Mouse (Mus musculus) stomach, postnatal 0 days (tissue): Measurements from ENCODE around the gene Dnajc11. TPM values are rescaled to one million over a fixed set of nuclear protein-coding genes. Genes with fewer than 3 reads are reported as not detected.
A peak's percentile ranks its signal among the peaks of the same experiment; 100 is the strongest.

Experiments
- ATAC-seq: fragments of 200-750 bp; cut with Nextera tagmentation; 2 replicates; pipeline ENCODE4 v1.8.0; 2017; ENCODE audit not compliant: low FRiP score, low TSS enrichment
- DNase-seq: peaks from one replicate; pipeline ENCODE4 v3.0.0-alpha.2; 2016; ENCODE audit warnings: low spot score
- H3K27ac ChIP-seq: fragments of 300-500 bp; sonication (generic); replicated peaks from 2 replicates; pipeline ENCODE4 v1.5.1; 2014; ENCODE audit warnings: mild to moderate bottlenecking, control low read depth
- H3K27me3 ChIP-seq: fragments of 300-500 bp; sonication (generic); 2 replicates; pipeline ENCODE4 v1.6.1; 2014; ENCODE audit warnings: low read length; ENCODE audit not compliant: control insufficient read depth, insufficient read depth
- H3K36me3 ChIP-seq: fragments of 300-500 bp; sonication (generic); 2 replicates; pipeline ENCODE4 v1.6.1; 2014; ENCODE audit warnings: low read length, mixed read lengths; ENCODE audit not compliant: control insufficient read depth, insufficient read depth
- H3K4me1 ChIP-seq: fragments of 300-500 bp; sonication (generic); replicated peaks from 2 replicates; pipeline ENCODE4 v1.6.1; 2014; ENCODE audit warnings: antibody characterized with exemption; ENCODE audit not compliant: control insufficient read depth, insufficient read depth
- H3K4me2 ChIP-seq: fragments of 300-500 bp; sonication (generic); replicated peaks from 2 replicates; pipeline ENCODE4 v1.6.1; 2014; ENCODE audit warnings: low read depth, mild to moderate bottlenecking, control low read depth, moderate library complexity
- H3K4me3 ChIP-seq: fragments of 300-500 bp; sonication (generic); 2 replicates; pipeline ENCODE4 v1.5.1; 2014; ENCODE audit warnings: low read depth, low read length, control low read depth
- H3K9ac ChIP-seq: fragments of 300-500 bp; sonication (generic); 2 replicates; pipeline ENCODE4 v1.6.1; 2014; ENCODE audit warnings: mild to moderate bottlenecking, low read length, control low read depth, mixed read lengths
- H3K9me3 ChIP-seq: fragments of 300-500 bp; sonication (generic); 2 replicates; pipeline ENCODE4 v1.6.1; 2016; ENCODE audit warnings: low read length; ENCODE audit not compliant: control insufficient read depth
- CTCF ChIP-seq: IDR thresholded peaks from 2 replicates; pipeline ENCODE4 v1.5.1; 2016; ENCODE audit warnings: antibody characterized with exemption, low read depth, mild to moderate bottlenecking, moderate library complexity
- EP300 ChIP-seq: optimal IDR thresholded peaks from 2 replicates; pipeline ENCODE3; 2016; ENCODE audit warnings: antibody characterized with exemption
- WGBS: fragments of 180-500 bp; shearing (Covaris S2); extraction: QIAGEN DNeasy Blood & Tissue Kit; methylation state at CpG from one replicate; pipeline ENCODE4 v1.1.7; 2014; 5-methylcytosine and 5-hydroxymethylcytosine counted together
- polyA plus RNA-seq: library from polyadenylated mRNA; unstranded; fragments of >200 nt; fragmentation: Nextera tagmentation; extraction: Ambion mirVana; gene quantifications from 2 replicates; pipeline ENCODE4 v1.2.1, GENCODE M21; 2015

Gene Dnajc11
- polyA plus RNA-seq, 1 experiment from 2014 or later = 33.0 TPM

- Histone ChIP-seq H3K4me3 (no peak overlapping the region), H3K9ac (no peak overlapping the region), H3K27ac (peak overlapping the region; percentile 65), H3K27me3 (no peaks in the 10 kb centered on the region), H3K4me2 (no peak overlapping the region), H3K4me1 (no peaks in the 10 kb centered on the region), H3K9me3 (no peaks in the 10 kb centered on the region), H3K36me3 (peaks cover 10% of the 10 kb centered on the region)
- DNase-seq (peak; percentile 64), ATAC-seq (peak; percentile 89)
- TF ChIP-seq EP300 (no peak), CTCF (no peak)
- 38% methylated on average over 3 of the region's 3 CpGs for WGBS
Observed at GRCm38 (mm10) chr4:151960513-151960854, 27.0 kb downstream of the Dnajc11 start.

DNA sequence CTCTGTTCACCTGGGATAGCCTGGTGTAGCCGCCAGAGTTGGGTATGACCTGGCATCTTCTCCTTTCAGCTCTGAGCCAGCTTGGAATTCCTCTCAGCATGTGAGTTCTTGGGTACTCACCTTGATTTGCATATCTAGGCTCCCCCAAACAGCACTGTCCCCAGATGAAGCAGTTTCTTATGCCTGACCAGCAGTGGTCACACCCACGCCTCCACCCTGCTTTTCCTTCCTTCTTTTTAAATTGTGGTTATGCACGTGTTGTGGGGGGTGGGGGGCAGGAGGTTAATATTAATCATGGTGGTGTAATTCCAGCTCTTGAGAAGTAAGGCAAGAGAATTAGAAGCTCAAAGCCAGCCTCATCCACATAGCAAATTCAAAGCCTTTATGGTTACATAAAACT, 29.3 kb downstream of the Dnajc11 start:
- Histone ChIP-seq H3K4me2 (no peak overlapping the region), H3K36me3 (peaks cover 6% of the 10 kb centered on the region), H3K9ac (no peak overlapping the region), H3K27ac (no peak overlapping the region), H3K9me3 (no peaks in the 10 kb centered on the region), H3K4me1 (no peaks in the 10 kb centered on the region), H3K27me3 (no peaks in the 10 kb centered on the region), H3K4me3 (no peak overlapping the region)
- ATAC-seq (no peak), DNase-seq (no peak)
- WGBS = 78% methylated on average over 3 of the region's 3 CpGs
- TF ChIP-seq CTCF (no peak), EP300 (no peak)

DNA sequence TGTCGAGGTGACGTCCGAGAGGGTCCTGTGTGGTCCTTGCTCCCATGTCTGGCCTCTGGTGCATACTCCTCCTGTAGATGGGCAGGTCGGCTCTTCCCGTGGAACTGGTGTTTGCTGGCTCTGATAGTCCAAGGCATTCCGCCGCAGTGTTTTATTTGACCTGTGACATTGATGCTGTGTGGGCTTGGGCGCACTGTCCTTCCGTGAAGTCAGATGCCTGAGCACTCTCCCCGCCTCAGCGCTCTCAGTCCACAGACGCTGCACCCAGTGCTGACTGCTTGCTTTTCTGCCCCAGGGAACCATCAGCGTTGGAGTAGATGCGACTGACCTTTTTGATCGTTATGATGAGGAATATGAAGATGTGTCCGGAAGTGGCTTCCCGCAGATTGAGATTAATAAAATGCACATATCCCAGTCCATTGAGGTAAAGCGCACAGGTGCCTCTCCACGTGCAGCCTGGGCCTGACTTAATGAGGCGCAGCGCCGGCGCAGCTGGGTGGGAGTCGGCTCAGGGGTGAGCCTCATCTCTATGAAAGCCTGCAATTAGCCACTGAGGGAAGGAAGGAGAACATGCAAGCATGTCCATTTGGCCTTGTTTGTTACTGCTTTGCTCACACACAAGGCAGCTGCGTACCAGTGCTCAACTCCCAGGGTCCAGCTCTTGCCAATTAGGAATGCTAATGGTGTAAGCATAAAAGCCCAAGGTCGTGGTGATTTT, 34.9 kb downstream of the Dnajc11 start:
- H3K9ac ChIP-seq = no peak overlapping the region
- H3K27me3 ChIP-seq = no peaks in the 10 kb centered on the region
- 94% methylated on average over 26 of the region's 26 CpGs for WGBS
- H3K9me3 ChIP-seq = no peaks in the 10 kb centered on the region
- no peak overlapping the region for H3K4me2 ChIP-seq
- H3K27ac ChIP-seq = no peak overlapping the region
- TF ChIP-seq CTCF (no peak), EP300 (no peak)
- H3K4me3 ChIP-seq = no peak overlapping the region
- no peak for DNase-seq
- peaks cover 8% of the 10 kb centered on the region for H3K36me3 ChIP-seq
- no peaks in the 10 kb centered on the region for H3K4me1 ChIP-seq
- ATAC-seq = no peak

DNA sequence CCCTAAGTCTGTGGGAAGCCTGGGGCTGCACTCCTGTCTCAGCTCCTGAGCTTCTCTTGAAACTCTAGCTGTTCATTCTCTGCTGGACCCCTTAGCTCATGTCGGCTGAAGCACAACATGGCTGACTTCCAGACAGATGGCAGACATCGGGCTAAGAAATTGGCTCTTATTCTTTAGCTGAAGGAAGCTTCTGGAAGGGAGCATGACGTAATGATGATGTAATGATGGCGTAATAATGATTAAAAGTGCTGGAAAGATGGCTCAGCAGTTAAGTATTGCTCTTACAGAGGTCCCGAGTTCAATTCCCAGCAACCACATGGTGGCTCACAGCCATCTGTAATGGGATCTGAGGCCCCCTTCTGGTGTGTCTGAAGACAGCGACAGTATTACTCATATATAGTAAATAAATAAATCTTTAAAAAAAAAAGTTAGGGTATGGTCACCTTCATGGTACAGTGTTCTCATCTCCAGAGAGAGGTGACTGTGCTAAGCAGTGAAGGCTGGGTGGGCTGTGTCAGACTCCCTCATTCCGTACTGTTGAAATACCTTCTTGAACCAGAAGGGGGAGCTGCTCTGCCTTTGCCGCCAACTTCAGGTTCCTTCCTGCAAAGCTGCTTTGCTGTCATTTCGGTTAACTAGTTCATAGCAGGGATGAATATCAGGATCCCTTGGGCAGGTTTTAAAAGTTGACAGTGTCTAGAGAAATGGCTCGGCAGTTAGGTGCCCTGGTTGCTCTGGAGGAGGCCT, 38.9 kb downstream of the Dnajc11 start:
- Histone ChIP-seq H3K4me3 (no peak overlapping the region), H3K4me2 (no peak overlapping the region), H3K36me3 (peaks cover 19% of the 10 kb centered on the region), H3K27me3 (no peaks in the 10 kb centered on the region), H3K4me1 (no peaks in the 10 kb centered on the region), H3K27ac (no peak overlapping the region), H3K9ac (no peak overlapping the region; the same call in 1 of the 2 replicates), H3K9me3 (no peaks in the 10 kb centered on the region)
- TF ChIP-seq EP300 (no peak), CTCF (peak; percentile 78)
- no peak for DNase-seq
- 61% methylated on average over 10 of the region's 10 CpGs for WGBS
- no peak; the same call in 1 of the 2 replicates for ATAC-seq

GRCm38 (mm10) chr4:151975441-151975840, 42.0 kb downstream of the Dnajc11 start:
- H3K27ac ChIP-seq = no peak overlapping the region
- TF ChIP-seq CTCF (peak; percentile 72), EP300 (no peak)
- H3K4me2 ChIP-seq = no peak overlapping the region
- H3K27me3 ChIP-seq = no peaks in the 10 kb centered on the region
- 95% methylated on average over 3 of the region's 3 CpGs for WGBS
- no peak overlapping the region for H3K4me3 ChIP-seq
- ATAC-seq (no peak), DNase-seq (peak; percentile 54)
- peaks cover 24% of the 10 kb centered on the region for H3K36me3 ChIP-seq
- no peak overlapping the region for H3K9ac ChIP-seq
- no peaks in the 10 kb centered on the region for H3K4me1 ChIP-seq
- no peaks in the 10 kb centered on the region for H3K9me3 ChIP-seq

DNA sequence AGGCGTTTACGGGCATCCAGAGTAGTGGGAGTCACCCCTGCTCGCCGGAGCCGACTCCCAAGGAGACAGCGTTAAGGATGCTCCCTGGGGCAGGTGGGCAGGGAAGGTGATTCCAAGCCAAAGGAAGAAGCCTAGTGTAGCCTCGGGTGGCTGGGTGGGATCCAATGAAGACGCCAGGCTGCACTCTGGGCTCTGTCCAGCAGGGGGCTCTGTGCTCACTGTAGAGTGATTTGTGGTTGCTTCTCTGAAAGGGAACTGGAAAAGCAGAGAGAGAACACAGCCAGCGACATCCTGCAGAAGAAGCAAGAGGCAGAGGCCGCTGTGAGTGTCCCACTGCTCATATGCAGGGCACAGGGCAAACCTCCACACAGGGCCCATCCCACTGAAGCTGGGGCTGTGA, 44.3 kb downstream of the Dnajc11 start:
- Histone ChIP-seq H3K4me1 (no peaks in the 10 kb centered on the region), H3K4me3 (no peak overlapping the region), H3K27ac (no peak overlapping the region), H3K4me2 (no peak overlapping the region), H3K36me3 (peaks cover 24% of the 10 kb centered on the region), H3K9me3 (no peaks in the 10 kb centered on the region), H3K9ac (no peak overlapping the region; the same call in 1 of the 2 replicates), H3K27me3 (no peaks in the 10 kb centered on the region)
- peak; percentile 83 for DNase-seq
- ATAC-seq = peak; percentile 13
- 41% methylated on average over 10 of the region's 10 CpGs for WGBS
- TF ChIP-seq EP300 (no peak), CTCF (peak; percentile 92)
